Mouse (Mus musculus) limb, embryonic 14.5 days (tissue): ENCODE data around the gene Bmp2k. TPM values are rescaled to one million over a fixed set of nuclear protein-coding genes. Genes with fewer than 3 reads are reported as not detected.
A peak's percentile ranks its signal among the peaks of the same experiment; 100 is the strongest.

Experiments used
- ATAC-seq: fragments of 200-750 bp; cut with Nextera tagmentation; 2 replicates; pipeline ENCODE4 v1.8.0; 2017; ENCODE audit warnings: low read depth, moderate number of reproducible peaks, moderate TSS enrichment; ENCODE audit not compliant: low FRiP score
- DNase-seq: peaks from one replicate; pipeline ENCODE4 v3.0.0-alpha.2; 2015; ENCODE audit warnings: low spot score
- H3K27ac ChIP-seq: fragments of 300-500 bp; sonication (generic); replicated peaks from 2 replicates; pipeline ENCODE4 v1.5.1; 2014; ENCODE audit warnings: low read depth, mild to moderate bottlenecking, low read length, moderate library complexity, mixed read lengths
- H3K27me3 ChIP-seq: fragments of 300-500 bp; sonication (generic); 2 replicates; pipeline ENCODE4 v1.6.1; 2014; ENCODE audit warnings: low read length, mixed read lengths; ENCODE audit not compliant: control insufficient read depth, insufficient read depth
- H3K36me3 ChIP-seq: fragments of 300-500 bp; sonication (generic); 2 replicates; pipeline ENCODE4 v1.6.1; 2014; ENCODE audit warnings: mild to moderate bottlenecking, low read length, moderate library complexity, mixed read lengths; ENCODE audit not compliant: control insufficient read depth, insufficient read depth
- H3K4me1 ChIP-seq: fragments of 300-500 bp; sonication (generic); 2 replicates; pipeline ENCODE4 v1.6.1; 2014; ENCODE audit warnings: antibody characterized with exemption, low read length, mixed read lengths; ENCODE audit not compliant: control insufficient read depth, insufficient read depth
- H3K4me2 ChIP-seq: fragments of 300-500 bp; sonication (generic); replicated peaks from 2 replicates; pipeline ENCODE4 v1.6.1; 2014; ENCODE audit warnings: low read depth, mild to moderate bottlenecking, low read length, moderate library complexity; ENCODE audit not compliant: severe bottlenecking
- H3K4me3 ChIP-seq: fragments of 300-500 bp; sonication (generic); replicated peaks from 2 replicates; pipeline ENCODE4 v1.5.1; 2014; ENCODE audit warnings: low read length
- H3K9ac ChIP-seq: fragments of 300-500 bp; sonication (generic); 2 replicates; pipeline ENCODE4 v1.6.1; 2014; ENCODE audit warnings: mild to moderate bottlenecking, low read depth, low read length, moderate library complexity; ENCODE audit not compliant: severe bottlenecking
- H3K9me3 ChIP-seq: fragments of 300-500 bp; sonication (generic); 2 replicates; pipeline ENCODE4 v1.6.1; 2016; ENCODE audit warnings: low read length; ENCODE audit not compliant: control insufficient read depth
- POLR2A ChIP-seq: fragments of 200-500 bp; IDR thresholded peaks from 2 replicates; pipeline ENCODE4 v1.8.0; 2012; ENCODE audit warnings: inconsistent platforms, mild to moderate bottlenecking, moderate library complexity, borderline replicate concordance; ENCODE audit not compliant: insufficient read depth, insufficient read length; ENCODE audit errors: extremely low read depth
- WGBS: fragments of 180-500 bp; shearing (Covaris S2); extraction: QIAGEN DNeasy Blood & Tissue Kit; methylation state at CpG from one replicate; pipeline ENCODE4 v1.1.7; 2014; 5-methylcytosine and 5-hydroxymethylcytosine counted together
- polyA plus RNA-seq, 2 experiments: library from polyadenylated mRNA; depleted of rRNA in 1 of 2; stranded (reverse) in 1 of 2; unstranded in 1 of 2; fragments of >200 nt; fragmentation: Nextera tagmentation in 1 of 2; extraction: Ambion mirVana in 1 of 2; gene quantifications; 2 replicates each; pipeline versions ENCODE4 v1.2.1 to v1.2.3; 2012 to 2014

Gene Bmp2k
- polyA plus RNA-seq, 2 experiments, result 5.1 to 10.1 TPM

- no peaks in the 10 kb centered on the region for H3K9me3 ChIP-seq
- H3K4me2 ChIP-seq, result no peak overlapping the region
- TF ChIP-seq POLR2A, result no peak
- 80% methylated on average over 8 of the region's 8 CpGs for WGBS
- no peaks in the 10 kb centered on the region for H3K36me3 ChIP-seq
- no peak overlapping the region for H3K27ac ChIP-seq
- ATAC-seq (no peak), DNase-seq (no peak)
- no peak overlapping the region for H3K9ac ChIP-seq
- 0 out of 2 replicates have a peak, but pooled peaks cover 6% of the 10 kb centered on the region for H3K4me1 ChIP-seq
- no peaks in the 10 kb centered on the region; the same call in 1 of the 2 replicates for H3K27me3 ChIP-seq
- no peak overlapping the region for H3K4me3 ChIP-seq
Measured at GRCm38 (mm10) chr5:96951493-96952105, 45.9 kb upstream of the Bmp2k start.

- Histone ChIP-seq H3K27ac (no peak overlapping the region), H3K4me1 (0 out of 2 replicates have a peak, but pooled peaks cover 6% of the 10 kb centered on the region), H3K4me3 (no peak overlapping the region), H3K9me3 (no peaks in the 10 kb centered on the region), H3K27me3 (no peaks in the 10 kb centered on the region; the same call in 1 of the 2 replicates), H3K36me3 (no peaks in the 10 kb centered on the region), H3K4me2 (no peak overlapping the region), H3K9ac (no peak overlapping the region)
- WGBS, result 34% methylated on average over 11 of the region's 11 CpGs
- ATAC-seq (no peak), DNase-seq (no peak)
- no peak for TF ChIP-seq POLR2A
Measured at GRCm38 (mm10) chr5:96954040-96954439, 43.4 kb upstream of the Bmp2k start.

GRCm38 (mm10) chr5:96954466-96955027, 42.9 kb upstream of the Bmp2k start:
- peak; percentile 9; the same call in 1 of the 2 replicates for ATAC-seq
- no peak for DNase-seq
- WGBS, result 61% methylated on average over 10 of the region's 10 CpGs
- H3K27ac ChIP-seq, result no peak overlapping the region
- 0 out of 2 replicates have a peak, but pooled peaks cover 6% of the 10 kb centered on the region for H3K4me1 ChIP-seq
- no peak overlapping the region for H3K4me2 ChIP-seq
- no peaks in the 10 kb centered on the region for H3K36me3 ChIP-seq
- H3K9ac ChIP-seq, result no peak overlapping the region
- no peaks in the 10 kb centered on the region; the same call in 1 of the 2 replicates for H3K27me3 ChIP-seq
- H3K4me3 ChIP-seq, result no peak overlapping the region
- no peak for TF ChIP-seq POLR2A
- no peaks in the 10 kb centered on the region for H3K9me3 ChIP-seq

GRCm38 (mm10) chr5:96956926-96957325, 40.6 kb upstream of the Bmp2k start:
- no peak overlapping the region for H3K9ac ChIP-seq
- H3K4me1 ChIP-seq, result peaks cover 7% of the 10 kb centered on the region; the same call in 1 of the 2 replicates
- ATAC-seq, result no peak
- no peak overlapping the region for H3K4me3 ChIP-seq
- 72% methylated on average over 3 of the region's 3 CpGs for WGBS
- H3K9me3 ChIP-seq, result no peaks in the 10 kb centered on the region
- H3K27ac ChIP-seq, result no peak overlapping the region
- TF ChIP-seq POLR2A, result no peak
- DNase-seq, result no peak
- no peaks in the 10 kb centered on the region; the same call in 1 of the 2 replicates for H3K27me3 ChIP-seq
- no peak overlapping the region for H3K4me2 ChIP-seq
- H3K36me3 ChIP-seq, result no peaks in the 10 kb centered on the region

GRCm38 (mm10) chr5:96961122-96961521, 36.4 kb upstream of the Bmp2k start:
- H3K36me3 ChIP-seq, result no peaks in the 10 kb centered on the region
- H3K27ac ChIP-seq, result no peak overlapping the region
- ATAC-seq (no peak), DNase-seq (no peak)
- no peak overlapping the region for H3K4me3 ChIP-seq
- H3K9ac ChIP-seq, result no peak overlapping the region
- no peak overlapping the region for H3K4me2 ChIP-seq
- 62% methylated on average over 5 of the region's 5 CpGs for WGBS
- peaks cover 10% of the 10 kb centered on the region; the same call in 1 of the 2 replicates for H3K4me1 ChIP-seq
- TF ChIP-seq POLR2A, result no peak
- no peaks in the 10 kb centered on the region for H3K9me3 ChIP-seq
- no peaks in the 10 kb centered on the region for H3K27me3 ChIP-seq
